Mouse (Mus musculus) lung, embryonic 14.5 days (tissue): ENCODE measurements around the gene Tmem143. TPM values are rescaled to one million over a fixed set of nuclear protein-coding genes. Genes with fewer than 3 reads are reported as not detected.
A peak's percentile ranks its signal among the peaks of the same experiment; 100 is the strongest.
"Not testable (repeated sequence)": the region's sequence is repeated elsewhere in the genome, so short reads cannot be mapped to it uniquely, and the experiment has no call there.

ENCODE experiments used
- ATAC-seq: fragments of 200-750 bp; cut with Nextera tagmentation; 2 replicates; pipeline ENCODE4 v1.8.0; 2017; ENCODE audit warnings: mild to moderate bottlenecking, moderate TSS enrichment, moderate library complexity; ENCODE audit not compliant: insufficient read depth
- DNase-seq: peaks from one replicate; pipeline ENCODE4 v3.0.0-alpha.2; 2015
- H3K27ac ChIP-seq: fragments of 300-500 bp; sonication (generic); 2 replicates; pipeline ENCODE4 v1.5.1; 2014; ENCODE audit warnings: low read depth, mild to moderate bottlenecking, moderate library complexity
- H3K27me3 ChIP-seq: fragments of 300-500 bp; sonication (generic); 2 replicates; pipeline ENCODE4 v1.6.1; 2014; ENCODE audit warnings: low read length, control low read depth; ENCODE audit not compliant: insufficient read depth
- H3K36me3 ChIP-seq: fragments of 300-500 bp; sonication (generic); 2 replicates; pipeline ENCODE4 v1.6.1; 2014; ENCODE audit warnings: control low read depth; ENCODE audit not compliant: insufficient read depth
- H3K4me1 ChIP-seq: fragments of 300-500 bp; sonication (generic); 2 replicates; pipeline ENCODE4 v1.6.1; 2014; ENCODE audit warnings: antibody characterized with exemption, control low read depth; ENCODE audit not compliant: insufficient read depth
- H3K4me2 ChIP-seq: fragments of 300-500 bp; sonication (generic); 2 replicates; pipeline ENCODE4 v1.6.1; 2014; ENCODE audit warnings: mild to moderate bottlenecking
- H3K4me3 ChIP-seq: fragments of 300-500 bp; sonication (generic); 2 replicates; pipeline ENCODE4 v1.5.1; 2014; ENCODE audit warnings: low read depth, low read length
- H3K9ac ChIP-seq: fragments of 300-500 bp; sonication (generic); 2 replicates; pipeline ENCODE4 v1.6.1; 2014
- H3K9me3 ChIP-seq: fragments of 300-500 bp; sonication (generic); 2 replicates; pipeline ENCODE4 v1.6.1; 2016; ENCODE audit warnings: low read depth, low read length, control low read depth
- CTCF ChIP-seq: IDR thresholded peaks from 2 replicates; pipeline ENCODE4 v1.5.1; 2016; ENCODE audit warnings: antibody characterized with exemption, low read depth
- WGBS: fragments of 180-500 bp; shearing (Covaris S2); extraction: QIAGEN DNeasy Blood & Tissue Kit; methylation state at CpG from one replicate; pipeline ENCODE4 v1.1.7; 2014; 5-methylcytosine and 5-hydroxymethylcytosine counted together
- polyA plus RNA-seq: library from polyadenylated mRNA; unstranded; fragments of >200 nt; fragmentation: Nextera tagmentation; extraction: Ambion mirVana; gene quantifications from 2 replicates; pipeline ENCODE4 v1.2.1, GENCODE M21; 2014

Tmem143 gene
- polyA plus RNA-seq, 1 experiment from 2014 or later, result 3.5 TPM

- Histone ChIP-seq H3K9me3 (no peaks in the 10 kb centered on the region), H3K4me3 (no peak overlapping the region), H3K4me1 (no peaks in the 10 kb centered on the region), H3K27ac (no peak overlapping the region), H3K36me3 (peaks cover 40% of the 10 kb centered on the region), H3K4me2 (no peak overlapping the region), H3K9ac (peak overlapping the region; percentile 31; the same call in 1 of the 2 replicates), H3K27me3 (no peaks in the 10 kb centered on the region)
- no peak for DNase-seq
- 0 out of 2 replicates have a peak, but pooled peaks have one; percentile 20 for ATAC-seq
- TF ChIP-seq CTCF, result no peak
- WGBS, result 69% methylated on average over 3 of the region's 3 CpGs
Observed at GRCm38 (mm10) chr7:45887246-45887645, 9.5 kb upstream of the Tmem143 start.

GRCm38 (mm10) chr7:45892651-45893050 is 4.1 kb upstream of the Tmem143 start:
- WGBS, result 77% methylated on average over 2 of the region's 2 CpGs
- no peak overlapping the region for H3K4me2 ChIP-seq
- no peak for DNase-seq
- H3K4me3 ChIP-seq, result no peak overlapping the region
- H3K36me3 ChIP-seq, result no peaks in the 10 kb centered on the region
- TF ChIP-seq CTCF, result no peak
- H3K27me3 ChIP-seq, result no peaks in the 10 kb centered on the region
- no peak for ATAC-seq
- H3K27ac ChIP-seq, result no peak overlapping the region
- H3K4me1 ChIP-seq, result 0 out of 2 replicates have a peak, but pooled peaks cover 2% of the 10 kb centered on the region
- no peak overlapping the region for H3K9ac ChIP-seq
- no peaks in the 10 kb centered on the region for H3K9me3 ChIP-seq

GRCm38 (mm10) chr7:45895931-45896516 is 717 bp upstream of the Tmem143 start:
- WGBS, result 61% methylated on average over 6 of the region's 6 CpGs
- no peaks in the 10 kb centered on the region for H3K36me3 ChIP-seq
- H3K9ac ChIP-seq, result no peak overlapping the region
- DNase-seq (no peak), ATAC-seq (0 out of 2 replicates have a peak, but pooled peaks have one; percentile 29)
- H3K9me3 ChIP-seq, result no peaks in the 10 kb centered on the region
- H3K27me3 ChIP-seq, result no peaks in the 10 kb centered on the region
- peak overlapping the region; percentile 96 for H3K4me2 ChIP-seq
- H3K27ac ChIP-seq, result peak overlapping the region; percentile 52; the same call in 1 of the 2 replicates
- TF ChIP-seq CTCF, result no peak
- 0 out of 2 replicates have a peak, but pooled peaks cover 6% of the 10 kb centered on the region for H3K4me1 ChIP-seq
- peak overlapping the region; percentile 49 for H3K4me3 ChIP-seq

- ATAC-seq (peak; percentile 69), DNase-seq (peak; percentile 77)
- WGBS, result 3% methylated on average over 19 of the region's 19 CpGs
- Histone ChIP-seq H3K27ac (peak overlapping the region; percentile 81), H3K4me3 (peak overlapping the region; percentile 49), H3K9me3 (no peaks in the 10 kb centered on the region), H3K4me2 (peak overlapping the region; percentile 96), H3K27me3 (no peaks in the 10 kb centered on the region), H3K4me1 (0 out of 2 replicates have a peak, but pooled peaks cover 6% of the 10 kb centered on the region), H3K9ac (peak overlapping the region; percentile 69), H3K36me3 (no peaks in the 10 kb centered on the region)
- TF ChIP-seq CTCF, result 0 out of 2 replicates have a peak, but pooled peaks have one; percentile 4
Observed at GRCm38 (mm10) chr7:45897258-45897757, 567 bp downstream of the Tmem143 start.

GRCm38 (mm10) chr7:45898125-45898524 is 1.4 kb downstream of the Tmem143 start:
- WGBS, result 63% methylated on average over 4 of the region's 4 CpGs
- H3K4me3 ChIP-seq, result peak overlapping the region; percentile 49; the same call in 1 of the 2 replicates
- not testable (repeated sequence) for ATAC-seq, H3K36me3 ChIP-seq, H3K27me3 ChIP-seq, H3K9me3 ChIP-seq, H3K9ac ChIP-seq, H3K4me1 ChIP-seq
- H3K4me2 ChIP-seq, result peak overlapping the region; percentile 96
- H3K27ac ChIP-seq, result 0 out of 2 replicates have a peak overlapping the region, but pooled peaks have one; percentile 81
- TF ChIP-seq CTCF, result peak; percentile 55
- DNase-seq, result peak; percentile 70

- no peaks in the 10 kb centered on the region for H3K36me3 ChIP-seq
- ATAC-seq, result no peak
- no peak overlapping the region for H3K27ac ChIP-seq
- H3K27me3 ChIP-seq, result no peaks in the 10 kb centered on the region
- no peaks in the 10 kb centered on the region for H3K9me3 ChIP-seq
- no peak for TF ChIP-seq CTCF
- 0 out of 2 replicates have a peak, but pooled peaks cover 6% of the 10 kb centered on the region for H3K4me1 ChIP-seq
- H3K9ac ChIP-seq, result no peak overlapping the region
- WGBS, result 49% methylated on average over 5 of the region's 5 CpGs
- H3K4me3 ChIP-seq, result no peak overlapping the region
- H3K4me2 ChIP-seq, result no peak overlapping the region
- DNase-seq, result peak; percentile 46
Observed at GRCm38 (mm10) chr7:45901562-45901961, 4.8 kb downstream of the Tmem143 start.

- no peak overlapping the region for H3K4me2 ChIP-seq
- H3K9me3 ChIP-seq, result no peaks in the 10 kb centered on the region
- H3K27ac ChIP-seq, result no peak overlapping the region
- no peaks in the 10 kb centered on the region for H3K27me3 ChIP-seq
- H3K4me3 ChIP-seq, result no peak overlapping the region
- ATAC-seq (no peak), DNase-seq (peak; percentile 36)
- TF ChIP-seq CTCF, result no peak
- H3K4me1 ChIP-seq, result 0 out of 2 replicates have a peak, but pooled peaks cover 5% of the 10 kb centered on the region
- peaks cover 4% of the 10 kb centered on the region; the same call in 1 of the 2 replicates for H3K36me3 ChIP-seq
- 60% methylated on average over 12 of the region's 12 CpGs for WGBS
- H3K9ac ChIP-seq, result no peak overlapping the region
Observed at GRCm38 (mm10) chr7:45902481-45903002, 5.8 kb downstream of the Tmem143 start.
